Mouse (Mus musculus) lung, embryonic 14.5 days (tissue): ENCODE data around the gene Cttnbp2. TPM values are rescaled to one million over a fixed set of nuclear protein-coding genes. Genes with fewer than 3 reads are reported as not detected.

ENCODE experiments used
- ATAC-seq: fragments of 200-750 bp; cut with Nextera tagmentation; 2 replicates; pipeline ENCODE4 v1.8.0; 2017; ENCODE audit warnings: mild to moderate bottlenecking, moderate TSS enrichment, moderate library complexity; ENCODE audit not compliant: insufficient read depth
- DNase-seq: peaks from one replicate; pipeline ENCODE4 v3.0.0-alpha.2; 2015
- H3K27ac ChIP-seq: fragments of 300-500 bp; sonication (generic); 2 replicates; pipeline ENCODE4 v1.5.1; 2014; ENCODE audit warnings: low read depth, mild to moderate bottlenecking, moderate library complexity
- H3K27me3 ChIP-seq: fragments of 300-500 bp; sonication (generic); 2 replicates; pipeline ENCODE4 v1.6.1; 2014; ENCODE audit warnings: low read length, control low read depth; ENCODE audit not compliant: insufficient read depth
- H3K36me3 ChIP-seq: fragments of 300-500 bp; sonication (generic); 2 replicates; pipeline ENCODE4 v1.6.1; 2014; ENCODE audit warnings: control low read depth; ENCODE audit not compliant: insufficient read depth
- H3K4me1 ChIP-seq: fragments of 300-500 bp; sonication (generic); 2 replicates; pipeline ENCODE4 v1.6.1; 2014; ENCODE audit warnings: antibody characterized with exemption, control low read depth; ENCODE audit not compliant: insufficient read depth
- H3K4me2 ChIP-seq: fragments of 300-500 bp; sonication (generic); 2 replicates; pipeline ENCODE4 v1.6.1; 2014; ENCODE audit warnings: mild to moderate bottlenecking
- H3K4me3 ChIP-seq: fragments of 300-500 bp; sonication (generic); 2 replicates; pipeline ENCODE4 v1.5.1; 2014; ENCODE audit warnings: low read depth, low read length
- H3K9ac ChIP-seq: fragments of 300-500 bp; sonication (generic); 2 replicates; pipeline ENCODE4 v1.6.1; 2014
- H3K9me3 ChIP-seq: fragments of 300-500 bp; sonication (generic); 2 replicates; pipeline ENCODE4 v1.6.1; 2016; ENCODE audit warnings: low read depth, low read length, control low read depth
- CTCF ChIP-seq: IDR thresholded peaks from 2 replicates; pipeline ENCODE4 v1.5.1; 2016; ENCODE audit warnings: antibody characterized with exemption, low read depth
- WGBS: fragments of 180-500 bp; shearing (Covaris S2); extraction: QIAGEN DNeasy Blood & Tissue Kit; methylation state at CpG from one replicate; pipeline ENCODE4 v1.1.7; 2014; 5-methylcytosine and 5-hydroxymethylcytosine counted together
- polyA plus RNA-seq: library from polyadenylated mRNA; unstranded; fragments of >200 nt; fragmentation: Nextera tagmentation; extraction: Ambion mirVana; gene quantifications from 2 replicates; pipeline ENCODE4 v1.2.1, GENCODE M21; 2014

Gene Cttnbp2
- polyA plus RNA-seq, 1 experiment from 2014 or later = 19.4 TPM

DNA sequence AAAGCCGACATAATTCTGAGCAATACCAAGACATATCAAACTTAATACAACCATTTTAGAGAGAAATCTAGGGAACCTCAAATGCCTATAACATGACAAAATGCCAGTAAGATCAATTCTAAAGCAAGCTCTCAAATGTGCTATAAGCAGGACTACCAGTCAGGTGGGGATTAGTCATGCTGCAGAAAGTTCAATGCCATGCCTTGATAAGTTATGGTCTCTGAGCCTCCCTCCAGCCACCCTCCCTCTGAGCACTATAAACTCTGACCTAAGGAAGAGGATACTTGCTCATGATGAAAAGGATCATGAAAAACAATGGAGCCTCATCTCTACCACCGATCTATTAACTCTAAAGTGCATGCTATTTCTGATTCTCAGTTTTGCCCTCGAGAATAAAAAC lies 82.3 kb downstream of the Cttnbp2 start:
- DNase-seq = no peak
- no peak for TF ChIP-seq CTCF
- Histone ChIP-seq H3K27ac (no peak overlapping the region), H3K4me3 (no peak overlapping the region), H3K4me2 (no peak overlapping the region), H3K9me3 (no peaks in the 10 kb centered on the region), H3K27me3 (no peaks in the 10 kb centered on the region), H3K9ac (no peak overlapping the region), H3K36me3 (peaks cover 6% of the 10 kb centered on the region; the same call in 1 of the 2 replicates), H3K4me1 (no peaks in the 10 kb centered on the region)
- WGBS = 76% methylated on average over 3 of the region's 3 CpGs
- ATAC-seq = no peak

GRCm38 (mm10) chr6:18431891-18432290 lies 82.8 kb downstream of the Cttnbp2 start:
- no peak for TF ChIP-seq CTCF
- Histone ChIP-seq H3K36me3 (peaks cover 6% of the 10 kb centered on the region; the same call in 1 of the 2 replicates), H3K9me3 (no peaks in the 10 kb centered on the region), H3K4me1 (no peaks in the 10 kb centered on the region), H3K27ac (no peak overlapping the region), H3K9ac (no peak overlapping the region), H3K27me3 (no peaks in the 10 kb centered on the region), H3K4me2 (no peak overlapping the region), H3K4me3 (no peak overlapping the region)
- 92% methylated on average over 2 of the region's 2 CpGs for WGBS
- ATAC-seq = no peak
- no peak for DNase-seq

- DNase-seq = no peak
- no peaks in the 10 kb centered on the region for H3K9me3 ChIP-seq
- WGBS = 78% methylated on average over 3 of the region's 3 CpGs
- H3K27ac ChIP-seq = no peak overlapping the region
- H3K9ac ChIP-seq = no peak overlapping the region
- ATAC-seq = no peak
- peaks cover 6% of the 10 kb centered on the region; the same call in 1 of the 2 replicates for H3K36me3 ChIP-seq
- no peak overlapping the region for H3K4me2 ChIP-seq
- no peak for TF ChIP-seq CTCF
- H3K4me1 ChIP-seq = no peaks in the 10 kb centered on the region
- no peaks in the 10 kb centered on the region for H3K27me3 ChIP-seq
- no peak overlapping the region for H3K4me3 ChIP-seq
Measured at GRCm38 (mm10) chr6:18430062-18430461, 84.6 kb downstream of the Cttnbp2 start.

DNA sequence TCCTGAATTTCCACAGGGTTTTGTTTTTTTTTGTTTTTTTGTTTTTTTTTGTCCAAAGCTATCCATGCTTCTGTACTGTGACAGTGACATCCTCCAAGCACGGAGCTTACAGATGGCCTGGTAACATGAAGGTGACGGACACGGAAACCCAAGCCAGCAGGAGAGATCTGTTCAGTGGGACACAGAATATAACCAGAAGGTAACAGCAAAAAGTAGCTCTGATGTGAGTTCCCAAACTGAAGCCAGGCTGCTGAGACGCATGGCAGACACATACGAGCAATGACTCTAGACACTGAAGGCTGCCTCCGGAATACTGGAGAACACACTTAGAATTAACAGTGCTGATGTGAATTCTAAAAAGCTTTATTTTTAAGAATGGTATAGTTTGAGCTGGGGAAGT lies 89.8 kb downstream of the Cttnbp2 start:
- no peak overlapping the region for H3K4me2 ChIP-seq
- 85% methylated on average over 6 of the region's 6 CpGs for WGBS
- no peaks in the 10 kb centered on the region for H3K4me1 ChIP-seq
- DNase-seq (no peak), ATAC-seq (no peak)
- no peak for TF ChIP-seq CTCF
- no peak overlapping the region for H3K4me3 ChIP-seq
- H3K27ac ChIP-seq = no peak overlapping the region
- H3K36me3 ChIP-seq = no peaks in the 10 kb centered on the region
- no peaks in the 10 kb centered on the region for H3K9me3 ChIP-seq
- H3K27me3 ChIP-seq = no peaks in the 10 kb centered on the region
- H3K9ac ChIP-seq = no peak overlapping the region

GRCm38 (mm10) chr6:18424367-18424766 lies 90.3 kb downstream of the Cttnbp2 start:
- DNase-seq (no peak), ATAC-seq (no peak)
- Histone ChIP-seq H3K27ac (no peak overlapping the region), H3K27me3 (no peaks in the 10 kb centered on the region), H3K9ac (no peak overlapping the region), H3K36me3 (no peaks in the 10 kb centered on the region), H3K4me2 (no peak overlapping the region), H3K4me3 (no peak overlapping the region), H3K4me1 (no peaks in the 10 kb centered on the region), H3K9me3 (no peaks in the 10 kb centered on the region)
- no peak for TF ChIP-seq CTCF
- WGBS = 61% methylated on average over 3 of the region's 3 CpGs

- Histone ChIP-seq H3K36me3 (no peaks in the 10 kb centered on the region), H3K27me3 (no peaks in the 10 kb centered on the region), H3K4me2 (no peak overlapping the region), H3K27ac (no peak overlapping the region), H3K4me3 (no peak overlapping the region), H3K4me1 (no peaks in the 10 kb centered on the region), H3K9ac (no peak overlapping the region), H3K9me3 (no peaks in the 10 kb centered on the region)
- TF ChIP-seq CTCF = no peak
- WGBS = 80% methylated on average over 6 of the region's 6 CpGs
- ATAC-seq (no peak), DNase-seq (no peak)
Measured at GRCm38 (mm10) chr6:18423112-18423511, 91.5 kb downstream of the Cttnbp2 start.

GRCm38 (mm10) chr6:18421561-18421960 lies 93.1 kb downstream of the Cttnbp2 start:
- H3K4me1 ChIP-seq = no peaks in the 10 kb centered on the region
- no peak overlapping the region for H3K9ac ChIP-seq
- TF ChIP-seq CTCF = no peak
- no peaks in the 10 kb centered on the region for H3K9me3 ChIP-seq
- no peaks in the 10 kb centered on the region for H3K27me3 ChIP-seq
- DNase-seq (no peak), ATAC-seq (no peak)
- H3K4me2 ChIP-seq = no peak overlapping the region
- no peak overlapping the region for H3K27ac ChIP-seq
- 79% methylated on average over 2 of the region's 2 CpGs for WGBS
- H3K36me3 ChIP-seq = no peaks in the 10 kb centered on the region
- no peak overlapping the region for H3K4me3 ChIP-seq

DNA sequence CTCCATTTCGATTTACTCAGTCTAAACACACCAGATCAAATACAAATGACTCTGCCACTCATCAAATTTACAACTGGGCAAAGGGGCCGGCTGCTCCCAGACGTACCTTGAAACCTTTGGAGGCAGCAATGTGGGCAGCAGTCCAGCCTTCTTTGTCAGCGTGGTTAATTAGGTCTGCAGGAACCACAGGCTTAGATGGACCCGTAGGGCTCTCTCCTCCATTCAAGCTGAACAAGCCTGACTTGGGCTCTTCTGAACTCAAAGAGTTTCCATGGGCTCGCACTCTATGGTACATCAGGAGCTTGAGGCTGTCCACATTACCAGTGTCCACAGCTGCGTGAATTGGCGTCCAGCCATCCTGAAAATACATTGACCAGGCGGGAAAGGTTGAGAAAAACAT lies 94.0 kb downstream of the Cttnbp2 start:
- no peak overlapping the region for H3K4me2 ChIP-seq
- no peak overlapping the region for H3K9ac ChIP-seq
- no peak overlapping the region for H3K27ac ChIP-seq
- H3K27me3 ChIP-seq = no peaks in the 10 kb centered on the region
- 74% methylated on average over 9 of the region's 9 CpGs for WGBS
- no peaks in the 10 kb centered on the region for H3K36me3 ChIP-seq
- no peak for TF ChIP-seq CTCF
- ATAC-seq (no peak), DNase-seq (no peak)
- no peaks in the 10 kb centered on the region for H3K9me3 ChIP-seq
- H3K4me1 ChIP-seq = no peaks in the 10 kb centered on the region
- no peak overlapping the region for H3K4me3 ChIP-seq
